Mouse (Mus musculus): ENCODE results near the gene Slc16a13.

Slc16a13 gene

DNA sequence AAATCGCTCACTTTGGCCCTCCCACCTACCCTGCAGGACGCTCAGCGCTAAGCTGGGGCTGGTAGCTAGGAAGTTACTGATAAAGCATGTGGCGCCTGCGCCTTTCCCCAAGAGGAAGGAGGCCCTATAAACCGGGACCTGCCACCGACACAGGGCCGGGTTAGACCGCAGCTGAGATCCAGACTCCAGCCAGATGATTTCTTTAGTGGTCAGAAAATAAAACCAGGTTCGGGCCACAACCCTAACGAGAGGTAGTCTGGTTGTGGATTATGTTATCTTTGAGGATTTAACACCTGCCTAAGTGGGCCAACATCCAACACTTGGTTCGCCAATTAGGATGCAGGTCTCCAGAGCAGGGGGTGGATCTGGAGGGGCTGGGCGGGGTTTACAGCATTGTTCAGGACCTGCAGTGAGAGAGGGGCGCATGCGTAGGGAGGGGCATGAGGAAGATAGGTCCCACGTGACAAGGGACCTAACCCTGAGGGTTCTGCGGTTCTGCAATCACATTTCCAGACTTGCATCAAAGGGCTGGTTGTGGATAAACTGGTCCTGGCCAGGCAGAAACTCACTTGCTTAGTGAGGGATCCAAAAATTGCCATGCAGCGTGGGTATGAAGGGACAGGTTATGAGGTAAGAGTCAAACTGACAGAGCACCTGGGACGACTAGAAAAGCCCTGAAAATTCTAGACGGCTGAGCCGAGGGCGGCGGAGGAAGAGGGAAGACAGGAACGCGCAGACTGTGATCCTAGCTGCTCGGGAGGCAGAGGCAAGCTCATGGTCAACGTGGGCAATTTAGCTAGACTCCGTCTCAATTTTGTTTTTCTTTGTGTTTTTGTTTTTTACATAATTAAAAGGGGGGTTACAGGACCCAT lies at the start of gene Slc16a13:
Slc16a13 (minus strand) TSS at position 334 of the 872 bp plus-strand sequence.
- DNase-seq (ENCODE audit: low spot score in 2 of 2), result peak; percentile 94 to 96

- no peak for DNase-seq (ENCODE audit: low spot score in 2 of 2)
These were observed 45.5 kb upstream of the Slc16a13 start for GRCm38 (mm10) chr11:70266405-70266804.

DNA sequence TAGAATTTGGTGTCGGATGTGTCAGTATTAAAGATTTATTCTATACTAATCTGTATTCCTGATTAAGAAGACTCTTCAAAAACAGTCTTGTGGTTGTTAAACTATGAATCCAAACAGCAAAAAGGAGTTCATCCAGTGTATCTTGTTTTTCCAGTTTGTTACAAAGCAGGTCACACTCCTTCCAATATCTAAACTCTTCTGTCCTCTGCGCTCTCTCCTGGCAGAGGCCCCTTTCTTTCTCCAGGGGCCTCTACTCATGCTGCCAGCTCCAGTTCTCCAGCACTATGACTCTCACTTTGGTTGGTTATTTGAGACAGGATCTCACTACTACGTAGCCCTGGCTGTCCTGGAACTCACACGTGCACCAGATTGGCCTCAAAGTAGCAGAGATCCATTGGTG lies 45.0 kb upstream of the Slc16a13 start:
- no peak for DNase-seq (ENCODE audit: low spot score in 2 of 2)

- no peak for DNase-seq (ENCODE audit: low spot score in 2 of 2)
These were observed 44.4 kb upstream of the Slc16a13 start for GRCm38 (mm10) chr11:70265252-70265651.

DNA sequence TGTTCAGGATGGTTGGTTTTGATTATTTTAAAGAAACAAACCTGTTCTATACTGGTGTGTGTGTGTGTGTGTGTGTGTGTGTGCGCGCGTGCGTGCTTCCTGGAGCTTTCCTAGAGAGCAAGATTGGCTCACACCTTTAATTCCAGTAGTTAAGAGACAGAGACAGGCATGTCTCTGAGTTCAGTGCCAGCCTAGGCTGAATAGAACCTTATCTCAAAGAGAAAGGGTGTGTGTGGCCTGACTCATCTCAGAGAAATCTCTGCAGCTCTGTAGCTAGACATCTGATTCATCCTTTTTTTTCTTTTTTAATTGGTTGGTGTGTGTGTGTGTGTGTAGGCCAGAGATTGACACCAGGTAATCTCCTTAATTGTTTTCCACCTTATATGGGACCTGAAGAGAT lies 38.2 kb upstream of the Slc16a13 start:
- no peak for DNase-seq (ENCODE audit: low spot score in 2 of 2)

DNA sequence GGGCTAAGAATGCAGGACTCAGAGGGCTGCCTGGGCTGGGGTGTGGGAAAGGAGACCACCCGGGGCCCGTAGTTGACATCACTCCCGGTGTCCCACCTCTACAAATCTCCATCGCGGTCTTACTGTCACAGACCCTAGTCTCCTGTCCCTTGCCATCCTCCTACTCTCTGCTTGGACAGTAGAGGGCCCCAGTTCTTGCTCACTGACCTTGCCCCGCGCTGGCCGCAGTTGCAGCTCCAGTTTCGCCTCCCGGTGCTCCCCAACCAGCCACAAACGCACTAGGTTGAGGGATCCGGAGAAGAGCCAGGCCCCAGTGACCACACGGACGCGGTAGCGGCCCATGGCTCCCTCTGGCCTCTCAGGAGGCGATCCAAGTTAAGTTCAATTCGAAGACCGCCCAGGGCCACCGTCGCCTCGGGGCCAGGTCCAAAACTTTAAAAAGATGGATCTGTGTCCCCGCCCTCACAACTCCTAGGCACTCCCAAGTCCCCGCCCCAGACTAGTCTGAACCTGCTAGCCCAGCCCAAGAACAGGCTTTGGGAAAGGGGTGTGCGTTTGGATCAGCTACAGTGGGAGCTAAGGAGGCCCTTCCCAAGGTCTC lies 34.2 kb upstream of the Slc16a13 start, which contains the start of gene Alox12:
Alox12 (minus strand) TSS at position 423 of the 601 bp plus-strand sequence.
- DNase-seq (ENCODE audit: low spot score in 2 of 2), result no peak

- no peak for DNase-seq (ENCODE audit: low spot score in 2 of 2)
These were observed 33.5 kb upstream of the Slc16a13 start for GRCm38 (mm10) chr11:70254337-70254736.

DNA sequence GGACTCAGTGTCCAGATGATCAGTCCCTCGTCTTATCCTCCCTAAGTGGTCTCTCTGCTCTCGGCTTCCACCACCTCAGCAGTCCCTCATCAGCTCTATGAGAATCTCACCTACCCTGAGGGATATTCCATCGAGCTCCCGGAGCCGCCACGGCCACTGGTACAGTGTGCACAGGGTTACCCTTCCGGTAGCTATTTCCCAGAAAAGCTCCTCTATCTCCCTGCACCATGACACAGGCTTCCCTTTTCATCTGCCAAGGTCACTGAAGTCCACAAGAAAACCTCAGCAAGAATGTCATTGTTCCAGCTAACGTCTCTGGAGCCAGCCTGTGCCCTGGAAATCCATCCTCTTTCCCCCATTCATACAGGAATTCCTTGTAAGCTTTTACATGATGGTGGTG lies 31.0 kb upstream of the Slc16a13 start:
- DNase-seq (ENCODE audit: low spot score in 2 of 2), result no peak

DNA sequence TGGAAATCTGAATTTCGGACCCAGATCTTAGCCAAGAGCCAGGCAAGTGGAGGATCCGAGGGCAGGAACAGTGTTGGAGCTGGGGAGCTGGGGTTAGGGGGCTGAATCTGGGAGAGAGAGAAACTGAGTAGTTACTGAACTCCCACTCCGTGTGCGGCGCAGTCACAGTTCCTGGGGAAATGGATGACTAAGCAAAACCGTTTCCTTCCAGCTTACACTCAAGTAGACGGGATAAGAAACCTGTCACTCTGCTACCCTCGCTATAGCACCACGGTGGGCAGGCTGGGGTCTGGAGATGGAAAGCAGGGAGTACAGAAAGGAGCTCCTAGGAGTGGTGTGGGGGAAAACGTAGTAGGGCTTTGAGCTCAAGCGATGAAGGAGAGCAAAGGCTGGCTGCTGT lies 29.3 kb upstream of the Slc16a13 start:
- DNase-seq (ENCODE audit: low spot score in 2 of 2), result no peak

DNA sequence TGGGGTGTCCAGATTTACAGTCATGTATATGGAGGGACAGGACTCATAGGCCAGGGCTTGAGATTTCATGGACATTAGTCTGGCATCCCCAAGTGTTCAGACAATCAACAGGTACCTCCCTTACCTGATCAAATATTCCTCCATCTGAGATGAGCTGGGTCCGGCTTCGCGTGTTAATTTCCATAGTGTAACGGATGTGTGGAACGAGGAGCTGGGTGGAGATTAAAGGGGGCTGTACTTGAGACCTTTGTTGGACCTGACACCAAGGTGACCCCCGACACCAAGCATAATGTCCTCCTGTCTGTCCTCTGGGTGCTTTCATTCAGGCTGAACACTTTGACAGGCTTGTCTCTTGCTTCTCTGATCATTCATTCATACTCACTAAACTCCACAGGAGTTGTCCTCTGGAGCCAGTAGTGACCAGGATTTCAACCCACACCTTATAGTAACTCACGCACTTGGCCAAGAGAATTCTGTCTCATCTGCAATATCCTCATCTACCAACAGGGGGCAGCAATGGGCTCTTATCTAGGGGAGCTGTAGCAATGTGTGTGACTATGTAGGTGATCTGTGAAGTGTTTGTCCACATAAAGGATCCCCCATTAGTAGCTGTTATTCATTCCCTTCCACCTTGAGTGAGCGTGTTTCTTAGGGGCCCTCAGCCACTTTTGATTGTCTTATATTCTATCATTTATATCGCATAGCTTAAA lies 26.4 kb upstream of the Slc16a13 start:
- DNase-seq (ENCODE audit: low spot score in 2 of 2), result peak; percentile 57 to 81

GRCm38 (mm10) chr11:70242591-70242990 lies 21.7 kb upstream of the Slc16a13 start:
- DNase-seq (ENCODE audit: low spot score in 2 of 2), result no peak

DNA sequence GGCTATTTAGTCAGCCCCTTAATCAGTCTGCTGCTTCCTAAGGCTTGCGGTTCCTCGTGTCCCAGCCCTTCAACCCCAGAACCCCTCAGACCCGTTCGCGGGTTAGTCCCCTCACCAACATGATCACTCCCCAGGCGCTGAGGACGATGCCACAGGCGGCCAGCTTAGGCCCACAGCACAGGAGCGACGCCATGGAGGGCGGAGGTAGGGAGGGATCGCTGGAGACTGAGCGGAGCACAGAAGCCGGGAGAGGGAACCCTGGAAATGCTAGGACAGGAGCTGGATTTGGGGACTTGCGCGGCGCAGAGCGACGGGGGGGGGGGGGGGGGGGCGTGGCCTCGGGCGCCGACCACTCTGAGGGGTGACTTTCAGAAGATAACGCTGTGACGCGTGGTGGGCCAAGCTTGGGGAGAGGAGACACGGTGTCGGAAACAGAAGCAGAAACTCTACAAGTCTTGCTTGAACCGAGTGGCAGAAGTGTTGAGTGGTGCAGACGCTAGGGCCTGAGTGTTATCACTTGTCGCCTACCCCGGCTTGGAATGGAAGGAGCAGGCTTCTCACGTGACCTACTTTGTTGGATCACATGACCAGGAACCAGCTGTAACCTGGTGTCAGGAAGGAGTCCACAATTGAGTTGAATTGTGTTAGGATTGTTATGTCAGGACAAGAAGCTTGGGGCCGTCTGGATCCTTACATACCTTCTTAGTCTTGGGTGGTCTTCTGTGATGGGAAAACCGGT lies 18.8 kb upstream of the Slc16a13 start, which contains the start of the genes Gm21988 and Rnasek:
Gm21988 (minus strand) TSS at position 290 of the 739 bp plus-strand sequence.
Rnasek (minus strand) TSS at position 302 of the 739 bp plus-strand sequence.
- peak; percentile 85 to 91 for DNase-seq (ENCODE audit: low spot score in 2 of 2)

GRCm38 (mm10) chr11:70238591-70239440 lies 18.0 kb upstream of the Slc16a13 start:
- no peak for DNase-seq (ENCODE audit: low spot score in 2 of 2)

GRCm38 (mm10) chr11:70237457-70238167 lies 16.7 kb upstream of the Slc16a13 start, which contains the start of gene 0610010K14Rik:
TSS of gene 0610010K14Rik (minus strand) at chr11:70237914.
- peak; percentile 97 to 98 for DNase-seq (ENCODE audit: low spot score in 2 of 2)

- DNase-seq (ENCODE audit: low spot score in 2 of 2), result no peak
These were observed 15.9 kb upstream of the Slc16a13 start for GRCm38 (mm10) chr11:70236717-70237116.

GRCm38 (mm10) chr11:70235254-70235900 lies 14.5 kb upstream of the Slc16a13 start:
- DNase-seq (ENCODE audit: low spot score in 2 of 2), result no peak

GRCm38 (mm10) chr11:70234497-70234896 lies 13.6 kb upstream of the Slc16a13 start:
- DNase-seq (ENCODE audit: low spot score in 2 of 2), result no peak

DNA sequence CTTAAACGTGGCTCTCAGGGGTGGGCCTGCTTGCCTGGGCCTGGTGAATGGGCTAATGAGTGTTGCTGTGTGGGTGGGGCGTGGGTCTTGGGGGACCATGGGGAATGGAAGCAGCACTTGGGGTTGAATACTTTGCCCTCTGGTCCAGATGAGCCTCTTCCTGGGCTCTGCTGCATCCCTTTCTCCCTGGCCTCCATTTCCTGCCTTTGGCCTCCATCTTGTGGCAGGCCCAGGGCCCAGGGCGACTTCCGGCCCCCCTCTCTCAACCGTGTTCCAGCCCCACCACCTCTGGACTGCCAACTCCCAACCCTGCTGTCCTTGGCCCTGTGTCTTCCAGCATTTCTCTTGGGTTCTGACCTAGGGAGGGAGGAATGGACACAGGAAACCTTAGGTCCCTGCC lies 13.2 kb upstream of the Slc16a13 start:
- DNase-seq (ENCODE audit: low spot score in 2 of 2), result no peak

DNA sequence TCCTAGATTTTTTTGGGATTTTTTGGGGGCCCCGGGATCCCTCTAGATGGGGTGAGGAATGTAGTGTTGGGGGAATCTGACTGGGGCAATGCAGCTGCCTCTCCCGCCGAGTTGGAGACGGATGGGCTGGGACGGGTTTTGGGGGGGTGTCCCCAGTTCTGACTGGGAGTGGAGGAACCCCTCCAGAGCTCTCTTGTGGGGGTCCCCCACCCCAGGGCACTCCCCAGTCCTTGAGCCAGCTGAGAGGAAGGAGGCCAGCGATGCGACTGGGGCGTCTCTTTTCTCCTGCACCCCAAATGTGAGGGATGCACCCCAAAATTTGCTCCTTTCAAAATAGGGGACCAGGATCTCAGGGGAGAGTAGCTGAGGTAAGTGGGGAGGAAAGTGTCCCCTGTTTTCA lies 12.2 kb upstream of the Slc16a13 start:
- DNase-seq (ENCODE audit: low spot score in 2 of 2), result no peak

Measured in right cerebral cortex, adult 2 months (tissue).